Mouse (Mus musculus) gonadal fat pad, adult 2 months (tissue): ENCODE data around the gene Clec16a. TPM values are rescaled to one million over a fixed set of nuclear protein-coding genes. Genes with fewer than 3 reads are reported as not detected.

Source experiments
- DNase-seq: peaks from one replicate; pipeline ENCODE4 v3.0.0-alpha.2; 2012; ENCODE audit warnings: low read depth
- polyA plus RNA-seq: library from polyadenylated mRNA; depleted of rRNA; stranded (reverse); fragments of >200 nt; gene quantifications from 2 replicates; pipeline ENCODE4 v1.2.3, GENCODE M21; 2012

Clec16a gene
- polyA plus RNA-seq, 1 experiment, result 19.9 TPM

GRCm38 (mm10) chr16:10642857-10643633, 97.9 kb downstream of the Clec16a start:
- DNase-seq, result no peak

DNA sequence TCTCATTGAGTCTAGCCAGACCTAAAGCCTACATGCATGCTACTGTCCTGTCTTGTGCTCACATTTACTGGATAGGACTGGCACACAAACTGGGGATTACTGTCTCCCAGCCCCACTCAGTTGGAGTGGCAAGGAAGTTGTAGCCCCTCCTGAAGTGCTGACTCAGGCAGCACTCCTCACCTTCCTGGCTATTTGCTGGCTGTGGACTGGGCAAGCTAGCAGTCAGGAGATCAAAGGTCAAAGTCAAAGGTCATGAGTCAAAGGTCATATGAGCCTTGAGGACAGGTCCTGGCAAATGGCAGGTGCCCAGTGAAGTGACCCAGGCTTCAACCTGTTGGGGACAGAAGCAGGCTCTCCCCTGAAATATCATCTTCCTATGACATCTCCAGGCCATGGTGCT, 99.1 kb downstream of the Clec16a start:
- DNase-seq, result no peak

GRCm38 (mm10) chr16:10644731-10645130, 99.6 kb downstream of the Clec16a start:
- DNase-seq, result no peak

DNA sequence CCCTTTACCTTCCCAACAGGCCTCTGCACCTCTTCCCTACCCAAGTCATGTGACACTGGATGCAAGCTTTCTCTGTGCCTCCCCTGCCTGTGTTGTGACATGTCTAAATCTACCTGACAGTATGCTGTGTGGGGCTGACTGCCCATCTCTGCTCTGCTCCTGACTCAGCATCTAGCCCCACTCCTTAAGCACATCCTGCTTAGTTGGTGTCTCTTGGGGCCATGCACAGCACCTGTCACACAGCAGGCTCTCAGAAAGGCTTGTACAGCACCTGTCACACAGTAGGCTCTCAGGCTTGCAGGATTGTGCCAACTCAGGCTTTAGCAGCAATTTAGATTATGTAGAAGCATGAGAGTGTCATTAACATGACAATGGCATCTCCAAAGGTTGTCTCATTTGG, 106.7 kb downstream of the Clec16a start:
- no peak for DNase-seq

DNA sequence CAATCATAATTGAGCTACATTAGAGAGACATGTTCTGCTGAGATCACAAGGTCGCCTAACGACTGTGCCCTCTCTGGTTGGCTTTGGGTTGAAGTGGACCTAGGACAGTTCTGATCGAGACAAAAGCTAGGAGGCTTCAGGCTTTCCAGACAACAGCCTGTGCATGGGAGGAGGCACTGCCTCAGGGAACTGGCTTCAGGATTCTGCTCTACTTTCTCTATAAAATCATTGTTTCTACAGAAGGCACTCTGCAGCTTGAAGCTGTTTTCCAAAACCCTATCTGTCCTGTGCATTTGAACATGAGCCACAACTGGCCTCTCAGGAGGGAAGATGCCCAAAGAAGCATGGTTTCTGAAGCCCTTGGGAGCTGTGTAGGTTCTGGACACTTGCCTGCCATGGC, 107.8 kb downstream of the Clec16a start:
- DNase-seq, result no peak

DNA sequence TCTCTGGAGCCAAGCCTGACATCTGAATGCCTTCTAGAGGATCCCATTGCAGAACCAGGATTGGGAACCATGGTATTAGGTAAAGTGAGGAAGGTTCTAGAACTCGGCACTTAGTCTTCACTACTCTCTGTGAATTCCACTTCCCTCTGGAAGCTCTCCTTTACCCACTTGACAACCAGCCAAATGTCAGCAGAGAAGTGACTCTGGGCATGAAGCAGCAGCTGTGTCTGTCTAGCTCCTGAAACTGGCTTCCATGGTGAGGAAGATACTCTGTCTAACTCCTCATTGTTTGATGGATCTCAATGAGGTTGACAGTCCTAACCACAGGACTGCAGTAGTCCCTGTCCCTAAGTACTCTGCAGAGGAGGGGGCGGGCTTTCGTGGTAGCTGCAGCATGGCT, 110.1 kb downstream of the Clec16a start:
- DNase-seq, result no peak

DNA sequence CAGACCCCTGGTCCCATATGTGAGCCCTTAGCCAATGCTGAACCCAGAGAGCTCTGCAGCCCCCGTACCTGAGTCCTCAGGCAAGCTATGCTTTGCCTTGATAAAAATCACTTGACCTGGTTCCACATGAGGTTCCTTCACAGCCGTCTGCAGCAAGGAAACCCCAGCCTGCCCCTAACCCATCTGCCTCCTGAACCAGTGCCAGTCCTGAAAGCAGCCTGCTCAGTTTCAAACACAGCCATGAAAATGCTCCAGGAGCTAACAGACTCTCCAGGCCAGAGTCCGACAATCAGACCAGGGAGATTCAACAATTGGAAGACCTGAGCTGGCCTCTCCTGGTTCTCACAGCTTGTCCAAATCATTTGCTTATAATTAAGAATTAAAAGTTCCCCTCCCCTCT, 110.8 kb downstream of the Clec16a start:
- DNase-seq, result no peak

DNA sequence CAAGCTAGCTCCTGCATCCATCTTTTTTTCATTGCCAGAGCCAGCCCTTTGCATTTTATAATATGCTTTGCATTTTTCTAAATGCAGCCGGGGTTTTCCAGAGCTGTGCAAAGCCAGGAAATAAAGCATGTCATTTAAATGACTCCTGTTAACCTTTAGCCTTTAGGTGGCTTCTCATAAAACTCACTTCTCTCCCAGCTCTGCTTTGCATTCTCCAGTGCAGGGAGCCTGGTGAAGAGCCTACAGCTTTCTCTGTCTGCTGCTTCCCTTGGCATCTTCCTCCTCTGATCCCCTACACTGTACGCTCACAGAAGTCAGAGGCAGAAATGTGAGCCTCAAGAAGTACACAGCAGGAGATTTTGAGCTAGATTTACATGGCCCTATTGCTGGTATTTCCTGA, 111.3 kb downstream of the Clec16a start:
- DNase-seq, result no peak

- no peak for DNase-seq
Measured at GRCm38 (mm10) chr16:10656939-10657338, 111.8 kb downstream of the Clec16a start.

GRCm38 (mm10) chr16:10659211-10659610, 114.1 kb downstream of the Clec16a start:
- no peak for DNase-seq

DNA sequence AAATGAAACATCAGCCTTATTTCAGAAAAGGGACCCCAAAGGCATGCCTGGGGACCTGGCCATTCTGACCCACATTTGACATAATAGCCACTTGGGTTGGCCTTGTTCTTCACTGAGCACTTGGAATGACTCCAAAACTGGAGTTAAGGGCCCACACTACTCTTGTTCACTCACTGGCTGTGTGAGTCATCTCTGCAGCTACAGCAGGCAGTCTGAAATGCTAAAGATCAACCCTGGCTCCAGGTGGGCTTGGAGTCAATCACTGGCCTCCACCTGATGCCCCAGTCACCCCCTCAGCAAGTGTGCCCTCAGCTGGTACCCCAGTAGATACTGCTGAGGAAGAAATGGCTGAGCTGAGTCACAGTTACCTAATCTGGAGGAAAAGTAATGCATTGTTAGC, 115.4 kb downstream of the Clec16a start:
- DNase-seq, result no peak

- no peak for DNase-seq
Measured at GRCm38 (mm10) chr16:10661385-10661784, 116.2 kb downstream of the Clec16a start.

DNA sequence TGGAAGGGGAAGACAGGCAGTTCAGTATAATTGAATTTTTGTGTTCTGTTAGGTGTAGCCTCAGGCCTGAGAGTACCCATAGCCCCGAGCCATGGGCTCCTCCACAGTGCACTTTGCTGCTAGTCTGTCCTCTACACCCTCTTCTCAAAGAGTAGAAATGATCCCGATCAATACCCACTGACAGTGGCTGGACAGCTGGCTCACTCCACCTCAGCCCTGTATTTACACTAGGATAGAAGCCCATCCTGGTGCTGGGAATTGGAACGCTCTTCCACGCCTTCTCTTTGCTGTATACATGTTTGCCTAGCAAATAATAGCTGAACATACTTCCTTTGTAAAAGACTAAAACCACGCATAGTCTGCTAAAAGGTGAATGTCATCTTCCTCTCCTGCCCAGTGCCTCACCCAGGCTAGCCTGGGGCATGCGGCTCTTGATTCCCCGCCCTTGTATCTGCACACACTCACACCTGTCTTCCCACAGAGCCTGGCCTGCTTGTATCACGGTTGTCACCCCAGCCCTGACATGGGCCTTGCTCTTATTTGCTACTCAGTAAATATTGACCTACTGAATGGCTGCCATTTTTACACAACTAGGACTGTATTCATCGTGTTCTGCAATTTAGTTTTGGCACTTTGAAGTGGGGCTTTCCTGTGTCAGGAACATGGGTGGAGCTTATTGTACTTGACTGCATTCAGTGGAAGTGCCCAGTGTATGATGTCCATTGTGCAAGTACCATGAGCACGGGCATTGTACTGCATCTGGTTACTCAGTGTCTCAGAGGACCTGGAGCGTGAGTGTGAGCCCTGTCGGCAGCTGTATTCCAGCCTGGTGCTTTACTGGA, 119.0 kb downstream of the Clec16a start:
- DNase-seq, result no peak

GRCm38 (mm10) chr16:10664921-10665894, 120.1 kb downstream of the Clec16a start:
- no peak for DNase-seq

DNA sequence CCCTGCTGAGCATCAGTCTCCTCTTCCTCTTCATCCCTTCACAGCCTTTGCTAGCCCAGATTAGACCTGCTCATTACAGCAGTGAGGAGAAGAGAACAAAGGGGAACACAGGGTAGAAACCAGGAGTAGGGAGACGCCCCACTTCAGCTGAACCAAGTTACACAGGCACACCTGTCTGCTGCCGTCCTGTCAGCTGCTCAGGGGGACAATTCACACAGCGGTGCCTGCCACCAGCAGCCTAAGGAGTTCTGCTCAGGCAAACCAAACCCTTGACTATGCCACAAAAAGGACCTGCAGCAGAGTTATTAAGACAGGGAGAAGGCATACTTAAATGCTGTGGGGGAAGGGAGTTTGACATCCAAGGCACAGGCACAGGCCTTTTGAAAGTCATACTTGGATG, 121.6 kb downstream of the Clec16a start:
- DNase-seq, result no peak

DNA sequence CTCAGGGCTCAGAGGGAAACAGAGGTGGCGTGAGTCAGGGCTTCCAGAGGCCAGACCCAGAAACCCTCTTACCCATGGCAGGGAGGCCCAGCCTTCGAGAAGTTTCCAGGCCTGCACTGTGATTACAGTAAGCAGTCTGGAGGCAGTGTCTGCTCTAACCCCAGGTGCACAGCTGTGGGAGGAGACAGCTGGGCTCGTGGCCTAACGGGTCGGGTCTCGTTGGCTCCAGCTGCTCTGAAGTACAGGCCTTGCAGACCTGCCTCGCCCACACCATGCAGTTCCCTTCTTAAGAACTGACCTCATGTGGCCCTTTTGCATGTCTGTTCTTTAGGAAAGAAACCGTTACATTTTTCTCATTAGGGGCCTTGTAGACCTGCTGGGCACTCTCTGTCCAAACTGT, 123.3 kb downstream of the Clec16a start:
- DNase-seq, result no peak

- no peak for DNase-seq
Measured at GRCm38 (mm10) chr16:10668991-10669703, 124.0 kb downstream of the Clec16a start.

- no peak for DNase-seq
Measured at GRCm38 (mm10) chr16:10669936-10670335, 124.8 kb downstream of the Clec16a start.

- DNase-seq, result no peak
Measured at GRCm38 (mm10) chr16:10672490-10672889, 127.4 kb downstream of the Clec16a start.

GRCm38 (mm10) chr16:10674020-10674419, 128.9 kb downstream of the Clec16a start:
- no peak for DNase-seq

DNA sequence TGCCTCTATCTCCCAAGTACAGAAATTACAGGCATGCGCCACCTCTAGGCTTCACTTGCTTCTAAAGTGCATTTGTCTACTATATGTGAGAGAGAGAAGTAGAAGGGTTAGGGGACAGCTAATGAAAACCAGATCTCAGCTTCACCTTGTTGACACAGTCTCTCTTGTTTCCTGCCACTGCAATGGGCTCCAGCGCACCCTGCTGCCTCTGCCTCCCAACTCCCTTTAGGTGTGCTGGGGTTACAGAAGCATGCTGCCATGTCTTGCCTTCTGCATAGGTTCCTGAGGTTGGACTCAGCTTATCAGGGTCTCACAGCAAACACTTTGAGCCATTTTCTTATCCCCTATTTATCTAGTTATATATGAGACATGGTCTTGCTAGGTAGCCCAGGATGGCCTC, 129.8 kb downstream of the Clec16a start:
- no peak for DNase-seq
